Mouse (Mus musculus) kidney, adult 8-10 months (tissue): Measurements from ENCODE around the gene Cd38.
A peak's percentile ranks its signal among the peaks of the same experiment; 100 is the strongest.

Experiments used
- DNase-seq, 2 experiments: peaks; one replicate each; pipeline ENCODE4 v3.0.0; 2022

The Cd38 gene

GRCm38 (mm10) chr5:43948748-43949275 is 80.5 kb downstream of the Cd38 start:
- DNase-seq, result peak; percentile 6 to 8

GRCm38 (mm10) chr5:43953241-43953640 is 84.9 kb downstream of the Cd38 start:
- no peak for DNase-seq

- no peak for DNase-seq
Observed at GRCm38 (mm10) chr5:43959884-43960440, 91.6 kb downstream of the Cd38 start.

DNA sequence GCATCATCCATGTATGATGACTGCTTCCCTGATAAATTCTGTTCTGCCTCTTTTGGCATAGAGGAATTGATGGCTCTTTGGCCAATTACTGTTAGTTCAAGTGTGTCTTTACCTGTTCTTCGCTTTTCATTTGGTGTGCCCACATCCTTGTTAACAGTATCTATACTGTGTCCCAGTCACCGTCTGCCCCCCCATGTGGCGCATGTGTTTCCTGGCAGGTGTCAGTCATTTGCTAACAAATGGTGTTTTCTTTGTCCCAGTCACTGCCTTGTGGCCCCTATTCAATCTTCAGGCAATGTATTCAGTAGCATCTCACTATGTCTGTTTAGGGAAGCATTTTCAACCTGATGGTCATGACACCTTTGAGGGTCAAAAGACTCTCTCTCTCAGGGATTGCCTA is 92.7 kb downstream of the Cd38 start:
- DNase-seq, result no peak
